Mouse (Mus musculus): ENCODE measurements around the gene Mtch1.

- TF ChIP-seq USF1 (IDR thresholded peaks at IDR 0.05; ENCODE audit: low read depth) = no peak
- no peak for TF ChIP-seq CTCF (IDR thresholded peaks at IDR 0.05; ENCODE audit: control insufficient read depth, insufficient read depth, insufficient read length)
- TF ChIP-seq MYOG (IDR thresholded peaks at IDR 0.05; ENCODE audit: control insufficient read depth, extremely low read depth, insufficient read length) = no peak
- no peak for TF ChIP-seq MAX (IDR thresholded peaks at IDR 0.05)
- no peak for TF ChIP-seq FOSL1 (IDR thresholded peaks at IDR 0.05; ENCODE audit: insufficient read depth, low read length, poor library complexity, severe bottlenecking)
These were observed 17.5 kb downstream of the Mtch1 start for GRCm38 (mm10) chr17:29330221-29330620.
